Mouse (Mus musculus) adrenal gland, adult 10 weeks (tissue): ENCODE data around the gene Gm4788. TPM values are rescaled to one million over a fixed set of nuclear protein-coding genes. Genes with fewer than 3 reads are reported as not detected.

Experiments
- polyA plus RNA-seq: library from polyadenylated mRNA; stranded (reverse); fragments of 350-450 nt; fragmentation: Illumina TruSeq; extraction: RNeasy Lipid Tissue Mini Kit (QIAGEN cat#74804); gene quantifications from one replicate; pipeline ENCODE4 v1.2.3, GENCODE M21; 2014; ENCODE audit warnings: low read depth, low replicate concordance

The Gm4788 gene
- polyA plus RNA-seq: not detected

GRCm38 (mm10) chr1:139781143-139781542 lies at the start of gene Gm4788:
Gene Gm4788, minus strand, starts transcription at chr1:139781243.

Other genes with a start within 250 kb of the Gm4788 start
- gene Cfhr1, start 221.0 kb downstream of the Gm4788 start, polyA plus RNA-seq: not detected
- not detected for gene Cfhr2, start 77.5 kb upstream of the Gm4788 start, polyA plus RNA-seq